Mouse (Mus musculus) intestine, postnatal 0 days (tissue): ENCODE measurements at regions not wholly inside any gene's neighbourhood (a gene's known extent, or its start where the extent isn't known, plus 50 kb on each side); places are given as distances from the start of the nearest gene placed in this dataset.
"Not testable (repeated sequence)": the region's sequence is repeated elsewhere in the genome, so short reads cannot be mapped to it uniquely, and the experiment has no call there.

Experiments
- ATAC-seq: fragments of 200-750 bp; cut with Nextera tagmentation; 2 replicates; pipeline ENCODE4 v1.8.0; 2017; ENCODE audit warnings: mild to moderate bottlenecking, moderate TSS enrichment, moderate library complexity
- H3K27ac ChIP-seq: fragments of 300-500 bp; sonication (generic); 2 replicates; pipeline ENCODE4 v1.5.1; 2014; ENCODE audit warnings: mild to moderate bottlenecking, low read depth, low read length, moderate library complexity
- H3K27me3 ChIP-seq: fragments of 300-500 bp; sonication (generic); replicated peaks from 2 replicates; pipeline ENCODE4 v1.6.1; 2014; ENCODE audit warnings: low read length, mixed read lengths; ENCODE audit not compliant: control insufficient read depth, insufficient read depth
- H3K36me3 ChIP-seq: fragments of 300-500 bp; sonication (generic); 2 replicates; pipeline ENCODE4 v1.6.1; 2014; ENCODE audit warnings: mild to moderate bottlenecking, moderate library complexity; ENCODE audit not compliant: control insufficient read depth, insufficient read depth
- H3K4me1 ChIP-seq: fragments of 300-500 bp; sonication (generic); replicated peaks from 2 replicates; pipeline ENCODE4 v1.6.1; 2014; ENCODE audit warnings: antibody characterized with exemption, low read length, mixed read lengths; ENCODE audit not compliant: control insufficient read depth, insufficient read depth
- H3K4me2 ChIP-seq: fragments of 300-500 bp; sonication (generic); replicated peaks from 2 replicates; pipeline ENCODE4 v1.6.1; 2014; ENCODE audit warnings: low read depth, mild to moderate bottlenecking, moderate library complexity
- H3K4me3 ChIP-seq: fragments of 300-500 bp; sonication (generic); 2 replicates; pipeline ENCODE4 v1.5.1; 2014; ENCODE audit warnings: low read depth, low read length
- H3K9ac ChIP-seq: fragments of 300-500 bp; sonication (generic); 2 replicates; pipeline ENCODE4 v1.6.1; 2014; ENCODE audit warnings: mild to moderate bottlenecking, low read depth, low read length
- H3K9me3 ChIP-seq: fragments of 300-500 bp; sonication (generic); 2 replicates; pipeline ENCODE4 v1.6.1; 2016; ENCODE audit warnings: mixed run types; ENCODE audit not compliant: control insufficient read depth
- CTCF ChIP-seq: sonication (generic); IDR thresholded peaks from 2 replicates; pipeline ENCODE4 v1.5.1; 2016; ENCODE audit warnings: low read depth, mild to moderate bottlenecking, control low read depth, antibody characterized with exemption, moderate library complexity
- WGBS: fragments of 180-500 bp; shearing (Covaris S2); extraction: QIAGEN DNeasy Blood & Tissue Kit; methylation state at CpG from one replicate; pipeline ENCODE4 v1.1.7; 2014; 5-methylcytosine and 5-hydroxymethylcytosine counted together

DNA sequence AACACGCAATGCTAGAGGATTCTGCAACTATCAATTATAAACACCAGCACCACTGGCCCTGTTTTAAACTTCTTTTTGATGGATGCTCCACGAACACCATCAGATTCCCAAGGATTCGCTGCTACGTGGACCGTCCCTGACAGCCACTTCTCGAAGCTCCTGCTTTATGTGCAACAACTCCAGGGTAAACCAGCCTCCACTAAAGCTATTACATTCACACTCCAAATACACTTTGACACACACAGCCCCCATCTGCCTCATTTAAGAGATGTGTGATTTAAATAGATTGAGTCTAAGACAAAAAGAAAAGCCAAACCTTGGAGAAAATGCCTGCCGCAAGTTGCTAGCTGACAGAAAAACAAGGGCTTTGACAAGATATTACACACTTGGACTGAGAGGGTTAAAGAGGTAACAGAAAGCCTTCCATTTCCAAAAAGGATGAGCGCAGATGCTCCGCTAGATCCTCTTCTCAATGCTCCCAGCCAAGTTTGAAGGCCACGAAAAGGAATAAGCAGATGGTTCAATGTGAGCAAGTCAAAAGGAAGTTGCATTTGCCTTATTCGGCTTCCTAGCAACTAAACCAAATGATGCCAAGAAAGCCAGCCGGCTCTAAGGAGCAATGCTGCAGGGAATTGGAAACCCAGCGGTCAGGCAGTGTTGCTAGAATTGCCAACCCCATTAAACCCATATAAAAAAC, 54.0 kb upstream of the Cnep1r1 start:
- TF ChIP-seq CTCF: no peak
- H3K27ac ChIP-seq: no peak overlapping the region
- no peaks in the 10 kb centered on the region for H3K36me3 ChIP-seq
- ATAC-seq: no peak
- H3K4me3 ChIP-seq: no peak overlapping the region
- no peaks in the 10 kb centered on the region for H3K27me3 ChIP-seq
- H3K9ac ChIP-seq: no peak overlapping the region
- no peak overlapping the region for H3K4me2 ChIP-seq
- no peaks in the 10 kb centered on the region for H3K9me3 ChIP-seq
- no peaks in the 10 kb centered on the region for H3K4me1 ChIP-seq
- WGBS: 80% methylated on average over 13 of the region's 13 CpGs

DNA sequence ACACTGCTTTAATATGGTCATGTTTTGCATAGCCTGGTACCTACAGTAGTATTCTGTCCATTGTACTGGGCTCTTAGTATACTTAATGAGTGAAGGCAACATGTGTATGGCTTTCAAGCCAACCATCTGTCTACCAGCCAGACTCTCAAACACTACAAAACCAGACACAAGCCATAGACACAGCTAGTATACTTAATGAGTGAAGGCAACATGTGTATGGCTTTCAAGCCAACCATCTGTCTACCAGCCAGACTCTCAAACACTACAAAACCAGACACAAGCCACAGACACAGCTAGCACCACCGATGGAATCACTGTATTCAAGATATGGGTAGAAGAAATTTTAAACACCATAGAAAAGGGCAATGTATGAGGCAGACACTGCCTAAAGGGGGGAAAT, 59.5 kb upstream of the Cnep1r1 start:
- H3K4me2 ChIP-seq, H3K27me3 ChIP-seq, ATAC-seq, H3K4me3 ChIP-seq, H3K27ac ChIP-seq, H3K9ac ChIP-seq, H3K36me3 ChIP-seq, H3K9me3 ChIP-seq, H3K4me1 ChIP-seq: not testable (repeated sequence)
- WGBS: 89% methylated on average over 1 of the region's 1 CpGs

DNA sequence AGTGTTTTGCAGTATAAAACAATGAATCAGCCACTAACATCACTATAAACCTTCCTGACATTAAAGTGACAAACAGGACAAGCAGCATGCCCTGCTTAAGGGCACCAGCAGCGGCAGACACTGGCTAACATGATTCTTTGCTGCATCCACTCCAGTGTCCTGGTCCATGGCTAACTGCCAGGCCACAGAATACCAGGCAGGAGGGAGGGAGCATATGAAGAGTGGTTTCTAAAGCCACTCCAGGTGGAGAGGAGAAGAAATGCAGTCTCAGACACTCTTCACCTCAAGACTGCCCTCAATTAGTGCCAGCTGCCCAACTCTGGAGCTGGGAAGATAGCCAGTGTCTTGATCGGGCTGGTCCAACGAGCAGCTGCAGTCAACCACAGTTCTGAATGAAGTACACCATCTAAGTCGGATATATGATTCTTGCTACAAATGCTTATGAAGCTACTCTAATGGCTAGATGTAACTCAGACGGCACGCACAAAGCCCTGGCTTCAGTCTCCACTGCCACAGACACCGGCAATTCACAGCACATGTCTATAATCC, 60.8 kb upstream of the Cnep1r1 start:
- no peak for ATAC-seq
- Histone ChIP-seq H3K27ac (no peak overlapping the region), H3K36me3 (no peaks in the 10 kb centered on the region), H3K27me3 (no peaks in the 10 kb centered on the region), H3K4me2 (no peak overlapping the region), H3K4me3 (no peak overlapping the region), H3K4me1 (no peaks in the 10 kb centered on the region), H3K9me3 (no peaks in the 10 kb centered on the region), H3K9ac (no peak overlapping the region)
- 93% methylated on average over 7 of the region's 7 CpGs for WGBS
- no peak for TF ChIP-seq CTCF

DNA sequence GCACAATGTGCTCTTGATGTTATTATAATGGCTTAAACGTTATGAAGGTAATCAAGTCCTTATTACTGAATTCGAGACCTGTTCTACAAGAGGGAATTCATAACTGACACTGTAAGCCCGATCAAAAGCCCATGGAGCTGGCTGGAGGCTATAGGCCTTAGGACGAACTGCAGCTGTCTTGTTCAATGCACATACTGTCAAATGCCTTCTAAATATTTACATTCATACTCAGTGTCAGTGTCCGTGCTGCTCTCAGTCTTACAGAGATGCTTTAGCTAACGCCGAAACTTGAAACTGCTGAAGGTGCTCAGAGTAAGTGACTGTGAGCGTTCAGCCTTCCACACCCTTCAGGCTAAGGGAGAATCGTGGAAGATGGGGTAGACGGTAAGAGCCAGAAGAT, 67.9 kb upstream of the Cnep1r1 start:
- Histone ChIP-seq H3K9ac (no peak overlapping the region), H3K27ac (no peak overlapping the region), H3K4me2 (no peak overlapping the region), H3K36me3 (no peaks in the 10 kb centered on the region), H3K9me3 (no peaks in the 10 kb centered on the region), H3K4me1 (no peaks in the 10 kb centered on the region), H3K4me3 (no peak overlapping the region), H3K27me3 (no peaks in the 10 kb centered on the region)
- 55% methylated on average over 10 of the region's 10 CpGs for WGBS
- TF ChIP-seq CTCF: no peak
- no peak for ATAC-seq

DNA sequence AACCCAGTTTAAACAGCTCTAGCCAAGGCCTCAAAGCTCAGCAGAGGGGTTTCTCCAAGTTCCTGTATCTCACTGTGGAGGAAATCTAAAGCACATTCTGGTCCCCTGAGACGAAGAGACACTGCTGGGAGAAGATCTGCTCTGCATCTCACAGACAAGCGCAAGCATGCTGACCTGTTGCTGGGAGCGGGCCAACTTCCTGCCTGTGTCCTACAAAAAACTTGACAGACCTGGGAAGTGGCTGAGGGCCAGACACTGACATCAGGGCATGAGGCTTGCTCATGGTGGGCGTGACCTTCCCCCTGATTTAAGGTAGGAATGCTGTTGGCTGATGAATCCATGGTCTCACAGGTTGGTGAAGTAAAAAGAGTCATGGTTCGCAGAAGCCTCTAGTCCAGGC, 69.5 kb upstream of the Cnep1r1 start:
- H3K36me3 ChIP-seq: no peaks in the 10 kb centered on the region
- no peaks in the 10 kb centered on the region for H3K27me3 ChIP-seq
- no peaks in the 10 kb centered on the region for H3K9me3 ChIP-seq
- no peak overlapping the region for H3K9ac ChIP-seq
- no peak overlapping the region for H3K27ac ChIP-seq
- no peaks in the 10 kb centered on the region for H3K4me1 ChIP-seq
- ATAC-seq: no peak
- no peak for TF ChIP-seq CTCF
- no peak overlapping the region for H3K4me3 ChIP-seq
- WGBS: 61% methylated on average over 5 of the region's 5 CpGs
- H3K4me2 ChIP-seq: no peak overlapping the region

DNA sequence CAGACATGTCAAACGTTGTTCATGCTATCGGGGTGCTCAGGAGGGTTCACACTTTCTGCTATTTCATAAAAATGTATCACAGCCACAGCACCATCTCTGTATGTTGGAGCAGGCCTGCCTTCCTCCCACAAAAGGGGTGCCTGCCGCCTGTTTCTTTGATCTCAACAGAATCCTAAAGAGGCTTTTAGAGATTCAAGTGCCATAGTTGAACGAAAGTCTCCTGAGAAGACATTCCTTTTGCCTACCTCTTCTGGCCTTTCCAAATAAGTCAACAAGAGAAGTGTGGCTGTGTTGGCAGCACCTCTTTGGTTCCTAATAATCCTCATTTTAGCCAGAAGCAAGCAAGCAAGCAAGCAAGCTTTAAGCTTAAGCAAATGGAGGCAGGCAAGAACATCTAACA, 72.6 kb upstream of the Cnep1r1 start:
- Histone ChIP-seq H3K4me3 (no peak overlapping the region), H3K27ac (no peak overlapping the region), H3K4me1 (no peaks in the 10 kb centered on the region), H3K4me2 (no peak overlapping the region), H3K36me3 (no peaks in the 10 kb centered on the region), H3K9me3 (no peaks in the 10 kb centered on the region), H3K27me3 (no peaks in the 10 kb centered on the region; the same call in 1 of the 2 replicates), H3K9ac (no peak overlapping the region)
- TF ChIP-seq CTCF: no peak
- WGBS: 81% methylated on average over 4 of the region's 4 CpGs
- ATAC-seq: no peak

DNA sequence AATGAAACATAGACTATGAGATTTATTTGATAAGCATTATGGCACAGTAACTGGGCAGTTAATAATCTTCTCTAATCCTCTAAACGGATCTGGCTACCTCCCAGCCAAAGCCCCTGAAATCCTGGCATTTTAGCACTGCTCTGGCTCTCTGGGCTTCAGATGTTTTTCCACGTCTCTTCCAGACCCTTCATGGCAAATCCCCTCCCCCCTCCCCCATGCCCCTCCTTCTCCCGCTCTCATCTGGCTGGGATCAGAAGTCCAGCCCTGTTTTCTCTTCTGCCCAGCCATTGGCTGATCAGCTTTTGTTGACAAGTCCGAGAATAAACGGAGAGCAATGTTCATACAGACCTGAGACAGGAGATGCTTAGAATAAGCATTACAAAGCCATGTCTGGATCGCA, 79.3 kb upstream of the Cnep1r1 start:
- Histone ChIP-seq H3K4me3 (no peak overlapping the region), H3K4me2 (no peak overlapping the region), H3K9ac (no peak overlapping the region), H3K27me3 (no peaks in the 10 kb centered on the region; the same call in 1 of the 2 replicates), H3K36me3 (no peaks in the 10 kb centered on the region), H3K9me3 (no peaks in the 10 kb centered on the region), H3K4me1 (no peaks in the 10 kb centered on the region), H3K27ac (no peak overlapping the region)
- 21% methylated on average over 6 of the region's 6 CpGs for WGBS
- no peak for TF ChIP-seq CTCF
- no peak for ATAC-seq
